ENCODE assay signal across 8 mouse cellular contexts in genomic region chr10:60577125-60577919, GRCm38 (mm10).
DNase-seq lines count a peak whose midpoint lies in the region; ATAC-seq and TF ChIP-seq lines count a peak whose summit lies in the region.

No protein-coding gene starts in this region.

- TF ChIP-seq CTCF in kidney, adult 2 months (conservative IDR thresholded peaks at IDR 0.05; ENCODE audit: insufficient read depth, insufficient read length, low read depth, low read length), result no peak
- no peak for TF ChIP-seq CTCF in stomach, postnatal 0 days (IDR thresholded peaks at IDR 0.05; ENCODE audit: low read depth)

- H3K4me2 ChIP-seq in stomach, postnatal 0 days (replicated peaks; ENCODE audit: low read depth), result no peak overlapping the region

- DNase-seq in MEL-GATA-1-ER (ENCODE audit: extremely low read depth, low read depth), result peak; percentile 91
- peak; percentile 81 for DNase-seq in adrenal gland, postnatal 14 days
- DNase-seq in gastrocnemius, postnatal 4 days (ENCODE audit: low spot score in 2 of 2), result peak; percentile 28 to 62
- DNase-seq in kidney, adult 2 months, result peak; percentile 64
- DNase-seq in lung, postnatal 10 days, result peak; percentile 80
- DNase-seq in stomach, postnatal 0 days (ENCODE audit: low spot score), result peak; percentile 54
- DNase-seq in T-cell, adult 2 months (ENCODE audit: low spot score), result no peak
- DNase-seq in thymus, postnatal 4 days, result no peak

- no peak for TF ChIP-seq EP300 in stomach, postnatal 0 days (optimal IDR thresholded peaks at IDR 0.05)

- H3K27me3 ChIP-seq in kidney, adult 2 months (replicated peaks; ENCODE audit: control insufficient read depth, insufficient read depth, low read length), result no peaks in the 10 kb centered on the region
- no peaks in the 10 kb centered on the region for H3K27me3 ChIP-seq in stomach, postnatal 0 days (ENCODE audit: control insufficient read depth, insufficient read depth, low read length)

- no peaks in the 10 kb centered on the region for H3K4me1 ChIP-seq in kidney, adult 2 months (ENCODE audit: control insufficient read depth, insufficient read depth, low read length)
- H3K4me1 ChIP-seq in stomach, postnatal 0 days (replicated peaks; ENCODE audit: control insufficient read depth, insufficient read depth), result no peaks in the 10 kb centered on the region

- no peaks in the 10 kb centered on the region for H3K9me3 ChIP-seq in stomach, postnatal 0 days (ENCODE audit: control insufficient read depth, low read length)

- WGBS in kidney, adult 2 months, result 42% methylated on average over 13 of the region's 13 CpGs
- 35% methylated on average over 13 of the region's 13 CpGs for WGBS in stomach, postnatal 0 days

- ATAC-seq in stomach, postnatal 0 days (ENCODE audit: low FRiP score, low TSS enrichment), result peak; percentile 47; the same call in 1 of the 2 replicates

- TF ChIP-seq POLR2A in kidney, adult 2 months (IDR thresholded peaks at IDR 0.05; ENCODE audit: low read depth, low read length), result no peak

- H3K36me3 ChIP-seq in kidney, adult 2 months (ENCODE audit: control insufficient read depth, insufficient read depth, low read length), result no peaks in the 10 kb centered on the region
- no peaks in the 10 kb centered on the region for H3K36me3 ChIP-seq in stomach, postnatal 0 days (ENCODE audit: control insufficient read depth, insufficient read depth, low read length)

- no peak overlapping the region for H3K9ac ChIP-seq in stomach, postnatal 0 days (ENCODE audit: low read length)

- H3K27ac ChIP-seq in kidney, adult 2 months (ENCODE audit: insufficient read depth, low read depth, low read length), result no peak overlapping the region
- no peak overlapping the region for H3K27ac ChIP-seq in stomach, postnatal 0 days (replicated peaks)

- H3K4me3 ChIP-seq in kidney, adult 2 months (ENCODE audit: insufficient read depth, low read depth, low read length), result no peak overlapping the region
- H3K4me3 ChIP-seq in stomach, postnatal 0 days (ENCODE audit: low read depth, low read length), result no peak overlapping the region

Comparison
In these comparisons a context has a peak if more than half of its experiments do, and no peak if none do; other contexts are left out.
1. DNase-seq: peak in MEL-GATA-1-ER (single experiment), adrenal gland, postnatal 14 days (single experiment), gastrocnemius, postnatal 4 days (2 of 2), kidney, adult 2 months (single experiment), lung, postnatal 10 days (single experiment) and stomach, postnatal 0 days (single experiment); none in T-cell, adult 2 months (single experiment) and thymus, postnatal 4 days (single experiment).